Mouse (Mus musculus): Measurements from ENCODE around the gene Exosc1. TPM values are rescaled to one million over a fixed set of nuclear protein-coding genes. Genes with fewer than 3 reads are reported as not detected.
"Not testable (repeated sequence)": the region's sequence is repeated elsewhere in the genome, so short reads cannot be mapped to it uniquely, and the experiment has no call there.

The Exosc1 gene
- polyA plus RNA-seq, 1 experiment: 46.5 TPM

DNA sequence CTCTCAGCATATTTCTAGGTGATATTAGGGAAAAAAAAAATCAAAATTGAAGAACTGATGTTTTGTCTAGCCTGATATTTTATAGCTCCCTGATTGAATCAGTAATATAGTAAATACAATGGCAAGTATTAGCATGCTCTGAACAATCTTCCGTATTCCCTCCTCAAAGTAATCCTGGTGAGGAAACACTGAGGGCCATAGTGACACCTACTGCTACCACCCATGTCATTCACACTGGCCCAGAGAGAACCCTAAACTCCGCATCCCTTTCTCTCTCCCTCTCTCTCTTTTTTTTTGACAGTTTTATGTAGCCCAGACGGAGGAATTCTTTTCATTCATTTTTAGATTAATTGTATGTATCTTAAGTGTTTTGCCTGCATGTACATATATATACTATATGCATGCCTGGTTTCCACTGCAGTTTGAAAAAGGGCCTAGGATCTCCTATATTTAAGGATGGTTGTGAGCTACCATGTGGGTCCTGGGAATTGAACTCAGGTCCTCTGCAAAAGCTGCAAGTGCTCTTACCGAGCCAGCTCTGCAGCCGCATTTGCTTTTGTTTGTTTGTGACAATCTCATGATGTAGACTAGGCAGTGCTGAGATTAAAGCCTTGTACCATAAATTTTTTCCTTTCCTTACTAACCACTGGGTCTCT is 12.7 kb downstream of the Exosc1 start:
- Histone ChIP-seq H3K27me3 (ENCODE audit: control insufficient read depth, insufficient read depth, insufficient read length) (no peaks in the 10 kb centered on the region), H3K36me3 (ENCODE audit: control insufficient read depth, insufficient read depth) (peaks cover 87% of the 10 kb centered on the region), H3K4me3 (ENCODE audit: insufficient read depth, poor library complexity, severe bottlenecking) (no peak overlapping the region), H3ac (ENCODE audit: control insufficient read depth, insufficient read length, low read depth) (no peak overlapping the region), H3K79me3 (ENCODE audit: low read depth) (peaks cover 16% of the 10 kb centered on the region), H3K79me2 (ENCODE audit: control insufficient read depth, insufficient read depth) (peaks cover 18% of the 10 kb centered on the region)
- TF ChIP-seq CEBPB (IDR thresholded peaks at IDR 0.05; ENCODE audit: low read depth) (no peak), MYOG (IDR thresholded peaks at IDR 0.05; ENCODE audit: control insufficient read depth, extremely low read depth, insufficient read length) (no peak), MAX (IDR thresholded peaks at IDR 0.05) (no peak), FOSL1 (IDR thresholded peaks at IDR 0.05; ENCODE audit: insufficient read depth, low read length, poor library complexity, severe bottlenecking) (no peak), CTCF (IDR thresholded peaks at IDR 0.05; ENCODE audit: control insufficient read depth, insufficient read depth, insufficient read length) (no peak), USF1 (IDR thresholded peaks at IDR 0.05; ENCODE audit: low read depth) (no peak), MYOD1 (IDR thresholded peaks at IDR 0.05; ENCODE audit: control insufficient read depth, insufficient read length, low read depth) (no peak)

DNA sequence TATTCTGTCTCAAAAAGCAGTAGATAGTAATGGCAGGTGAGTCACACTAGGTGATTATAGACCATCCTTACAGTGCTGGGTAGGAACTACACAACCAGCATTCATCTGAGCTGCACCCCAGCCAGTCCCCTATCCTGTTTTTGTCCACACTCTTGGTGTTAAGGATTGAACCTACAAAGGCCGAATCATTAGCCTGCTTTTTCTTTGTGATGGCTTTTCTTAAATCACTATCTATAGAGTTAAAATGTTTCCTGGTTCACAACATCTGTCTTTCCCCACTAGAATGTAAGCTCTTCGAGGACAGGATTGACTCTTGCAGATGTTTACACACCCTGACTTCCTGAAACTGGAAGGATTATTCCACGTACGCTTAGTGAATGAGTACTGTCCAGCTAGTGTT is 13.8 kb downstream of the Exosc1 start:
- H3K79me3 ChIP-seq (ENCODE audit: low read depth): peaks cover 25% of the 10 kb centered on the region
- H3ac ChIP-seq (ENCODE audit: control insufficient read depth, insufficient read length, low read depth): no peak overlapping the region
- no peak overlapping the region for H3K4me3 ChIP-seq (ENCODE audit: insufficient read depth, poor library complexity, severe bottlenecking)
- TF ChIP-seq CEBPB (IDR thresholded peaks at IDR 0.05; ENCODE audit: low read depth) (no peak), MYOG (IDR thresholded peaks at IDR 0.05; ENCODE audit: control insufficient read depth, extremely low read depth, insufficient read length) (no peak), MAX (IDR thresholded peaks at IDR 0.05) (no peak), CTCF (IDR thresholded peaks at IDR 0.05; ENCODE audit: control insufficient read depth, insufficient read depth, insufficient read length) (no peak), MYOD1 (IDR thresholded peaks at IDR 0.05; ENCODE audit: control insufficient read depth, insufficient read length, low read depth) (no peak), USF1 (IDR thresholded peaks at IDR 0.05; ENCODE audit: low read depth) (no peak), FOSL1 (IDR thresholded peaks at IDR 0.05; ENCODE audit: insufficient read depth, low read length, poor library complexity, severe bottlenecking) (no peak)
- no peaks in the 10 kb centered on the region for H3K27me3 ChIP-seq (ENCODE audit: control insufficient read depth, insufficient read depth, insufficient read length)
- peaks cover 91% of the 10 kb centered on the region for H3K36me3 ChIP-seq (ENCODE audit: control insufficient read depth, insufficient read depth)
- H3K79me2 ChIP-seq (ENCODE audit: control insufficient read depth, insufficient read depth): peaks cover 29% of the 10 kb centered on the region

DNA sequence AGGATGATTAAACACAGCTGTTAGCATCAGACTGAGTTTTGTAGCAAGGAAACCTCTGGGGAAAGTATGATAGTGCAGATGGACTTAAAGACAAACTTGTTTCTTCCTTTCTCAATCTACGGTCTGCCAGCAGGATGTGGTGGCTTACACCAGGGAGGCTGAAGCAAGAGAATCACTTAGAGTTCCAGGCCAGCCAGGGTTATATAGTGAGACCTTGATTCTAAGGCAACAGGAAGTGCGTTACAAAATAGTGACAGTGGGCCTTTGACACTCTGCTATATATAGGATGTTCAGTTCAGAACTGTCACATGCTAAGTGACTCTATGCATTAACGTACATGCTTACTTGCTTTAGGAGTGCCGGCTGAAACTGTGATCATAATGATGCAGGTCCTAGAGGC is 16.4 kb downstream of the Exosc1 start:
- Histone ChIP-seq H3K79me3 (ENCODE audit: low read depth) (peaks cover 51% of the 10 kb centered on the region), H3K79me2 (ENCODE audit: control insufficient read depth, insufficient read depth) (peaks cover 55% of the 10 kb centered on the region), H3K4me3 (ENCODE audit: insufficient read depth, poor library complexity, severe bottlenecking) (no peak overlapping the region), H3K36me3 (ENCODE audit: control insufficient read depth, insufficient read depth) (peaks cover 76% of the 10 kb centered on the region), H3ac (ENCODE audit: control insufficient read depth, insufficient read length, low read depth) (no peak overlapping the region), H3K27me3 (ENCODE audit: control insufficient read depth, insufficient read depth, insufficient read length) (no peaks in the 10 kb centered on the region)
- TF ChIP-seq MYOG (IDR thresholded peaks at IDR 0.05; ENCODE audit: control insufficient read depth, extremely low read depth, insufficient read length): no peak

DNA sequence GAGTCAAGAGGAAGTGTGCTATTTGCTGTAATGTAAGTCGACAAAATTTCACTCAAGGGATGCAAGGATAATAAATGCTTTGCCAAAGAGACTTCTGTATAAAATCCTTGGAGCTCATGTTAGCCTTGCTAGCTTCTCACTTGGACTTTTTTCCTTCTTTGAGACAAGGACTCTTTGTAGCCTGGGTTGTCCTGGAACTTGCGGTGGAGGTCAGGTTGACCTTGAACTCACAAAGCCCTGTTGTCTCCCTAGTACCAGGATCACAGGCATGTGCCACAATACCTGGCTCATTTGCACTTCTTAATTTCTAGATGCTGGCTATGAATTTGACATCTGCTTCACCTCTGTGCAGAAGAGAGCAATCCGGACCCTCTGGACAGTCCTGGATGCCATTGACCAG is 17.9 kb downstream of the Exosc1 start:
- H3K4me3 ChIP-seq (ENCODE audit: insufficient read depth, poor library complexity, severe bottlenecking): no peak overlapping the region
- TF ChIP-seq MAX (IDR thresholded peaks at IDR 0.05) (no peak), CTCF (IDR thresholded peaks at IDR 0.05; ENCODE audit: control insufficient read depth, insufficient read depth, insufficient read length) (no peak), FOSL1 (IDR thresholded peaks at IDR 0.05; ENCODE audit: insufficient read depth, low read length, poor library complexity, severe bottlenecking) (no peak), MYOG (IDR thresholded peaks at IDR 0.05; ENCODE audit: control insufficient read depth, extremely low read depth, insufficient read length) (no peak)
- H3K79me3 ChIP-seq (ENCODE audit: low read depth): peaks cover 51% of the 10 kb centered on the region
- peaks cover 56% of the 10 kb centered on the region for H3K79me2 ChIP-seq (ENCODE audit: control insufficient read depth, insufficient read depth)
- no peaks in the 10 kb centered on the region for H3K27me3 ChIP-seq (ENCODE audit: control insufficient read depth, insufficient read depth, insufficient read length)
- H3ac ChIP-seq (ENCODE audit: control insufficient read depth, insufficient read length, low read depth): no peak overlapping the region
- peaks cover 61% of the 10 kb centered on the region for H3K36me3 ChIP-seq (ENCODE audit: control insufficient read depth, insufficient read depth)

DNA sequence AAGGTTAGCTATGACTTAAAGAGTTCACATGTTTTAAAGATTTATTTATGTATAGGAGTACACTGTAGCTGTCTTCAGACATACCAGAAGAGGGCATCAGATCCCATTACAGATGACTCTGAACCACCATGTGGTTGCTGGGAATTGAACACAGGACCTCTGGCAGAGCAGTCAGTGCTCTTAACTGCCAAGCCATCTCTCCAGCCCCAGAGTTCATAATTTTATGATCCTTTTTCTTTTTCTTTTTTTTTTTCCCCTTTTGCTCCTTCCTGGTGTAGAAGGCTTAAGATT is 18.7 kb downstream of the Exosc1 start:
- peaks cover 56% of the 10 kb centered on the region for H3K79me2 ChIP-seq (ENCODE audit: control insufficient read depth, insufficient read depth)
- H3K4me3 ChIP-seq (ENCODE audit: insufficient read depth, poor library complexity, severe bottlenecking): peak overlapping the region; percentile 8

DNA sequence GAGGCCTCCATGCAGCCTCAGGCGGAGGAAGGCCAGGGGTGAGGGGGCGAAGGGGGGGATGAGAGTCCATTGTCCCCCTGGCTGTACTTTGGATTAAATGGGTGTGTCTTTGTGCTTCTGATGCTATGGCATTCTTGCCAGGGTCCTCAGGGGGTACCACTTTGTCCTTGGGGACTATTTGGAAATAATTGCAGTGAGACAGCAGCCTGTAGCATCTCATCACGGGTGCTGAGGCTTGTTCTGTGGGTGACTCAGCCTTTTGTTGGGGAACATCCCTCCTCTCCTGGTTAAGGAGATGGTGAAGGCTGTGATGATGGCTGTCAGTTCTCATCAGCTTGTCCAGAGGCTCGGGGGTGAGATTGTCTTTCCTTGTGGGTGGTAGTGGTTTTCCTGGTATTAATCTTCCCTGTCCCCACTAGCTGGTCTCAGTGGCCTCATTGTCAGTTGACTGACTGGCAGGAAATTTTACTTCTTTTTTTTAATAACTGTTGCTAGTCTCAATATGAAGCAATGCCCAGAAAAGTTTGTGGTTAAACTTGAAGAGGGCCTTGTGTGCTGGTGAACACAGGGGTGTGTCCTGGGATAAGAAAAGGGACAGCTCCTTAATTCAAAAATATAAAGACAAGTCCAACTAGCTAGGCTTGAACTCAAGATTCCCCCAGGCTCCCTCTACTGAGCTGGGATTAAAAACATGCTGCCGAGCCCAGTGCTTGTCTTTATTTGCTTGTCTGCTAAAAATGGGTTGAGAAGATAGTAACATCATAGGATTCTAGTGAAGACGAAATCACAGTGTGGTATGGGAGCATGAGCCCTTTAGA is 19.2 kb downstream of the Exosc1 start:
- no peak for TF ChIP-seq CTCF (IDR thresholded peaks at IDR 0.05; ENCODE audit: control insufficient read depth, insufficient read depth, insufficient read length)
- no peak for TF ChIP-seq MYOD1 (IDR thresholded peaks at IDR 0.05; ENCODE audit: control insufficient read depth, insufficient read length, low read depth)
- no peak for TF ChIP-seq USF1 (IDR thresholded peaks at IDR 0.05; ENCODE audit: low read depth)

More for the DNA sequence above, 18.7 kb downstream of the Exosc1 start:
- H3K79me3 ChIP-seq (ENCODE audit: low read depth): peaks cover 51% of the 10 kb centered on the region
- peaks cover 53% of the 10 kb centered on the region for H3K36me3 ChIP-seq (ENCODE audit: control insufficient read depth, insufficient read depth)
- not testable (repeated sequence) for H3ac ChIP-seq (ENCODE audit: control insufficient read depth, insufficient read length, low read depth); H3K27me3 ChIP-seq (ENCODE audit: control insufficient read depth, insufficient read depth, insufficient read length)

More for the DNA sequence above, 19.2 kb downstream of the Exosc1 start:
- peaks cover 48% of the 10 kb centered on the region for H3K36me3 ChIP-seq (ENCODE audit: control insufficient read depth, insufficient read depth)
- no peaks in the 10 kb centered on the region for H3K27me3 ChIP-seq (ENCODE audit: control insufficient read depth, insufficient read depth, insufficient read length)
- H3ac ChIP-seq (ENCODE audit: control insufficient read depth, insufficient read length, low read depth): peak overlapping the region; percentile 38
- peaks cover 51% of the 10 kb centered on the region for H3K79me3 ChIP-seq (ENCODE audit: low read depth)
- H3K4me3 ChIP-seq (ENCODE audit: insufficient read depth, poor library complexity, severe bottlenecking): peak overlapping the region; percentile 94
- H3K79me2 ChIP-seq (ENCODE audit: control insufficient read depth, insufficient read depth): peaks cover 56% of the 10 kb centered on the region
